Mouse (Mus musculus) kidney, embryonic 16.5 days (tissue): ENCODE data around the gene Dnase1l1. TPM values are rescaled to one million over a fixed set of nuclear protein-coding genes. Genes with fewer than 3 reads are reported as not detected.
A peak's percentile ranks its signal among the peaks of the same experiment; 100 is the strongest.

Experiments used
- ATAC-seq: fragments of 200-750 bp; cut with Nextera tagmentation; 2 replicates; pipeline ENCODE4 v1.8.0; 2017; ENCODE audit warnings: moderate TSS enrichment; ENCODE audit not compliant: low FRiP score, low TSS enrichment
- H3K27ac ChIP-seq: fragments of 300-500 bp; sonication (generic); 2 replicates; pipeline ENCODE4 v1.5.1; 2014; ENCODE audit warnings: low read length
- H3K27me3 ChIP-seq: fragments of 300-500 bp; sonication (generic); 2 replicates; pipeline ENCODE4 v1.6.1; 2014; ENCODE audit warnings: low read length, control low read depth, mixed read lengths; ENCODE audit not compliant: insufficient read depth
- H3K36me3 ChIP-seq: fragments of 300-500 bp; sonication (generic); 2 replicates; pipeline ENCODE4 v1.6.1; 2014; ENCODE audit warnings: low read length, control low read depth, mixed read lengths; ENCODE audit not compliant: insufficient read depth
- H3K4me1 ChIP-seq: fragments of 300-500 bp; sonication (generic); 2 replicates; pipeline ENCODE4 v1.6.1; 2014; ENCODE audit warnings: low read length, control low read depth, mixed read lengths; ENCODE audit not compliant: insufficient read depth
- H3K4me2 ChIP-seq: fragments of 300-500 bp; sonication (generic); replicated peaks from 2 replicates; pipeline ENCODE4 v1.6.1; 2014; ENCODE audit warnings: low read depth, low read length
- H3K4me3 ChIP-seq: fragments of 300-500 bp; sonication (generic); 2 replicates; pipeline ENCODE4 v1.5.1; 2014; ENCODE audit warnings: mild to moderate bottlenecking, low read length
- H3K9ac ChIP-seq: fragments of 300-500 bp; sonication (generic); replicated peaks from 2 replicates; pipeline ENCODE4 v1.6.1; 2014; ENCODE audit warnings: low read length
- H3K9me3 ChIP-seq: fragments of 300-500 bp; sonication (generic); 2 replicates; pipeline ENCODE4 v1.6.1; 2016; ENCODE audit warnings: low read length, control low read depth
- WGBS: fragments of 180-500 bp; shearing (Covaris S2); extraction: QIAGEN DNeasy Blood & Tissue Kit; methylation state at CpG from one replicate; pipeline ENCODE4 v1.1.7; 2014; 5-methylcytosine and 5-hydroxymethylcytosine counted together
- microRNA-seq: library from miRNA; unstranded; fragments of <30 nt; microRNA quantifications from one replicate; pipeline ENCODE4, GENCODE M21; 2016
- polyA plus RNA-seq: library from polyadenylated mRNA; unstranded; fragments of >200 nt; fragmentation: Nextera tagmentation; extraction: Ambion mirVana; gene quantifications from 2 replicates; pipeline ENCODE4 v1.2.1, GENCODE M21; 2015

The Dnase1l1 gene
- polyA plus RNA-seq, 1 experiment from 2014 or later: 13.4 TPM

DNA sequence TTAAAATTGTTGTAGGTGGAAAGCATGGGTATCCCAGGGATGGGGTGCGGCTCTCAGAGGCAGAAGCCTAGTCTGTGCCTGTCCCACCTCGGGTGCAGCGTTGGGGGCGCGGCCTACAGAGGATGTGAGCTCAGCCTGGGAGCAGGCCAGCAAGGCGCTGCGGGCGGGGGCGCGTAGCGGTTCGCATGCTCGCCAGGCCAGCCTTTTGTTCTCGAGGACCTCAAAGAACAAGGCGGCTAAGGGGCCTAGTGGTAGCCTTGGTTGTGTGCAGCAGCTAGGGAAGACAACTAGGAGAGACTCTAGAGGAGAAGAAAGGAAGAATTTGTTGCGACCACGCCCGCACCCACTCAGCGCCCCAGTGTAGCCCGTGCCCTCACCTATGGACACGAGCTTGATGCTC, 36.5 kb downstream of the Dnase1l1 start:
- Histone ChIP-seq H3K4me1 (peaks cover 8% of the 10 kb centered on the region), H3K9ac (peak overlapping the region; percentile 78), H3K27me3 (no peaks in the 10 kb centered on the region; the same call in 1 of the 2 replicates), H3K36me3 (peaks cover 21% of the 10 kb centered on the region), H3K4me2 (peak overlapping the region; percentile 56), H3K27ac (peak overlapping the region; percentile 85), H3K4me3 (peak overlapping the region; percentile 60), H3K9me3 (no peaks in the 10 kb centered on the region)
- ATAC-seq: peak; percentile 52
- WGBS: 25% methylated on average over 21 of the region's 21 CpGs

DNA sequence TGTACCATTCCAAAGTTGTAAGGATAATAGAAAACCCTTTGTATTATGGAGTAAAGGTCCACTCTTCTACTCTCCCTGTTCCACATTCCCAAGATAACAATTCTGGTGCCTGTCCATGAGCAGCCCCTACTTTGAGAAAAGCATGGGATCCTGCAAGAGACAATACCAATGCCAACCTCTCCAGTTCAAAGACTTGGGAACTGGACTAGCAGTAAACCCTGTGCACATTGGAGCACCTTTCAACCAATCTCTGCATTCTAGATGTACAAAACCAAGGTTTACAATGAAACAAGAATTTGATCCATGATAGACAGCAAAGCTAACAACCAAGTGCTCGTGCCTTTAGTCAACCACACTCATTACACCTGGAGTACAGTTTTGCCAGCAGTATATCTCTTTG, 37.0 kb downstream of the Dnase1l1 start:
- peaks cover 26% of the 10 kb centered on the region for H3K36me3 ChIP-seq
- peak overlapping the region; percentile 60 for H3K4me3 ChIP-seq
- no peak for ATAC-seq
- H3K4me1 ChIP-seq: peaks cover 8% of the 10 kb centered on the region
- peak overlapping the region; percentile 56 for H3K4me2 ChIP-seq
- WGBS: 32% methylated on average over 1 of the region's 1 CpGs
- H3K9me3 ChIP-seq: no peaks in the 10 kb centered on the region
- H3K27ac ChIP-seq: peak overlapping the region; percentile 85
- H3K27me3 ChIP-seq: no peaks in the 10 kb centered on the region; the same call in 1 of the 2 replicates
- H3K9ac ChIP-seq: peak overlapping the region; percentile 78

DNA sequence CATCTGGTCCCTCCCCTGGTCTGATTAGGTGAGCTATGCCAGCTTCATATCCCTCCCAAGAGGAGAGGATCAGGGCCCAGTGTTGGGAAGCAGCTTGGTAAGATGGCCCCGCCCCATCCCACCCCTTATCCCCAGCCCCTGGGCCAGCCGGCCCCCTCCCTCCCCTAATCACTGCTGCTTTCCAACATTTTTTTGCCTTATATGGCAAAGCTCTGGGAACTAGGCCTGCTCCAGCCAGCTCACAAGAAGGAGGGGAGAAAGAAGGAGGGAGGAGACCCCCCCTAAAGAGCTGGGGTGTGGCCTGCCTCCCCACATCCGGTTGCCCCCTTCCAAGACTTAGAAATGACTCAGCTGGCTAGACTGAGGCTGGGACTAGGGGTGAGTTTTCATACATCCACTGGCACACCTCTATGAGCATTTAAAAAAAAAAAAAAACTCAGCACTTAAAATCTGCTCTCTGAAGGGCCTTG, 37.5 kb downstream of the Dnase1l1 start:
- Histone ChIP-seq H3K27ac (peak overlapping the region; percentile 85), H3K27me3 (no peaks in the 10 kb centered on the region; the same call in 1 of the 2 replicates), H3K9ac (peak overlapping the region; percentile 78), H3K4me3 (peak overlapping the region; percentile 60), H3K4me1 (peaks cover 8% of the 10 kb centered on the region), H3K4me2 (peak overlapping the region; percentile 56), H3K36me3 (peaks cover 30% of the 10 kb centered on the region), H3K9me3 (no peaks in the 10 kb centered on the region)
- peak; percentile 46 for ATAC-seq
- 37% methylated on average over 3 of the region's 3 CpGs for WGBS

DNA sequence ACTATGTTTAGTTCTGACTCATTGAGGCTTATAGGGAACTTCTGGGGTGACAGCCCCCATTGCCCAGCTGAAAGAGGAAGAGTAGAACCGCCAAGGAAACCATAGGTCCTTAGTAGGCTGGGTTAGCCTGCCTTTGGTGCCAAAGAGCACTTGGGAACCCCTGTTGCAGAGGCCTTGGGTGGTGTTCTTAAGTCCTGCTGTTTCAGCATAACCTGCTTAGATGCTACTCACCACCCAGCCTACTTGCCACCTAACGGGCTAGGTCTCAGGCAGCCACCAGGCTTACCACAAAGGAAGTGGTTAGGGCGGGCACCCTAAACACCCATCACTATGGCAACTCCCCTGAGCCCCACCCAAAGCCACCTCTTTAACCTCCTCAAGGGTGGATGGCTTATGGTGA, 38.3 kb downstream of the Dnase1l1 start:
- H3K36me3 ChIP-seq: peaks cover 38% of the 10 kb centered on the region
- peaks cover 8% of the 10 kb centered on the region for H3K4me1 ChIP-seq
- H3K4me2 ChIP-seq: peak overlapping the region; percentile 56
- H3K27ac ChIP-seq: peak overlapping the region; percentile 15; the same call in 1 of the 2 replicates
- peak overlapping the region; percentile 60 for H3K4me3 ChIP-seq
- no peaks in the 10 kb centered on the region for H3K9me3 ChIP-seq
- no peaks in the 10 kb centered on the region; the same call in 1 of the 2 replicates for H3K27me3 ChIP-seq
- ATAC-seq: no peak
- peak overlapping the region; percentile 78 for H3K9ac ChIP-seq
- WGBS: 59% methylated on average over 3 of the region's 3 CpGs

DNA sequence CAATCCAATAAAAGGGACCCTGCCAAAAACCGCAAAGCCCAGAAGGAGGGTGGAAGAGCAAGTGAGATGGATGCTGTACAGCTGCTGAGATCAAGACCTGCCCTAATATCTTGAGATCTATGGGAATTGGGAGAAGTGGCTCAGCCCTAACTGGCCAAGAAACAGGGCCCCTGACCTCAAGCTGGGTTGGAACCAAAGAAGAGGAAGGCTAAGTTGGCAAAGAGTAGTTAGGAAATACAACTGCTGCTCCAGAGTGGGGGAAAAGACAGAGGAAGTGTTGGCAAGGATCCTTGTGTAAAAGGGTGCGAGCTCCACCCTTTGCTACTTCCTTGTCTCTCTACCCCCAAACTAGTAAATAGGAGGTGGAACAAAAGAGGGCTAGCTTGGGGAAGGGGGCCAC, 38.7 kb downstream of the Dnase1l1 start:
- no peak for ATAC-seq
- H3K4me2 ChIP-seq: peak overlapping the region; percentile 56
- H3K27me3 ChIP-seq: no peaks in the 10 kb centered on the region; the same call in 1 of the 2 replicates
- 82% methylated on average over 2 of the region's 2 CpGs for WGBS
- peak overlapping the region; percentile 60 for H3K4me3 ChIP-seq
- peaks cover 8% of the 10 kb centered on the region for H3K4me1 ChIP-seq
- peak overlapping the region; percentile 78 for H3K9ac ChIP-seq
- H3K36me3 ChIP-seq: peaks cover 41% of the 10 kb centered on the region
- no peak overlapping the region for H3K27ac ChIP-seq
- H3K9me3 ChIP-seq: no peaks in the 10 kb centered on the region

DNA sequence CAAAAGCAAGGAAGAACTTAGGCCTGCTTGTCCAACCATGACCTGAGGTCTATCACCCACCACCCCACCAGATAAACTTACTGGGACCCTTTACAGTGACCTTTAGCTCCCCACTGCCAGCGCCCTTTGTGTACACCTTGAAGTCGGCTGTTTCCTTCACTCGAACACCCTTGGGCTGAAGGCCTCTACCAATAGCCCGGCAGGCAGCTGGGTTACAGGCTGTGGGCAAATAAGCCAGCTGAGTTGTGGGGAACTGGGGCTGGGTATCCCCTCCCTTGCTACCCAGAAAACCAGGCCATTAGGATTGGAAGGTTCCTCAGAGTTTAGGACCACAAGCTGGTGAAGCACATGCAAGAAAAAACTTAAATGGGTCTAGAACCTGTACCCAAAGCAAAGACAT, 41.8 kb downstream of the Dnase1l1 start:
- Histone ChIP-seq H3K9me3 (no peaks in the 10 kb centered on the region), H3K27ac (no peak overlapping the region), H3K4me2 (no peak overlapping the region), H3K4me3 (no peak overlapping the region), H3K9ac (no peak overlapping the region), H3K4me1 (peaks cover 8% of the 10 kb centered on the region), H3K27me3 (no peaks in the 10 kb centered on the region), H3K36me3 (peaks cover 64% of the 10 kb centered on the region)
- 95% methylated on average over 4 of the region's 4 CpGs for WGBS
- no peak for ATAC-seq

DNA sequence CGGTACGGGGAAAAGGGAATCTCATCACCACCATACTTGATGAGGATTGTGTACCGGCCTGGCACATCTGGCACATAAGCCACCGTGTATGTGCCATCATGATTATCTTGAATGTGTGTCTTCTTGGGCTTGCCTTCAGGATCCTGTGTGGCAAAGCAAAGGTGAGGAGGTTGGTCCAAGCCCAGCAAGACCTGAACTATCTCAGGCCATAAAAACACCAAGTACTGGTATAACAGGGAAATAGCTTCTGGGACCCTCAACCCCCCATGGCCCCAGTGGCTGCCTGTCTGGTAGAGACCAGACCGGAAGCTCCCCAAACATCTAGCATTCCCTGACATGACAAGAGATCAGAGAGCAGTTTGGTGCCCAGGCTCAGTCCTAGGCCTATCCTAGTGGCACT, 48.9 kb downstream of the Dnase1l1 start:
- no peak for ATAC-seq
- Histone ChIP-seq H3K4me3 (no peak overlapping the region), H3K27ac (no peak overlapping the region), H3K9ac (no peak overlapping the region), H3K27me3 (no peaks in the 10 kb centered on the region), H3K9me3 (no peaks in the 10 kb centered on the region), H3K4me1 (no peaks in the 10 kb centered on the region), H3K4me2 (no peak overlapping the region), H3K36me3 (peaks cover 70% of the 10 kb centered on the region)
- WGBS: 93% methylated on average over 5 of the region's 5 CpGs

DNA sequence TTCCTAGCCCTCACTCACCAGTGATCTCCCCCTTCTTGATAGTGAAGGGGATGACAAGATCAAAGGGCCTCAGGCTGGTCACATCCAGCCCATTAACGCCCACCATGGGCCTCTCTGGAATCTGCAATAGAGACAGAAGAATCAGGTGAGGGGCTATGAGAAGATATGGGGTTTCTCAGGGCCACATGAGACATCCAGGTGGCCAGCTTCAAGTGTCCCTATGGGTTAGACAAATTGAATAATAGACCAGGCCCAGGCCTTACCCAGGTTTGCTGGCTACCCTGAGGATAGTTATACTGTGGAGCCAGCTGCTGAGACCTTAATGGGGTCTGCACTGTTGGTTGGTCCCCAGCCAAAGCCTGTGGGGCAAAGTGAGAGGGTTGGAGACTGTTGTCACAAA, 52.1 kb downstream of the Dnase1l1 start:
- Histone ChIP-seq H3K27ac (no peak overlapping the region), H3K9me3 (no peaks in the 10 kb centered on the region), H3K4me2 (no peak overlapping the region), H3K36me3 (peaks cover 76% of the 10 kb centered on the region), H3K9ac (no peak overlapping the region), H3K4me3 (no peak overlapping the region), H3K4me1 (no peaks in the 10 kb centered on the region), H3K27me3 (no peaks in the 10 kb centered on the region)
- ATAC-seq: no peak
- WGBS: 65% methylated on average over 1 of the region's 1 CpGs

Small RNAs within 50 kb of the gene (microRNA-seq; reads per million reads assigned to microRNA genes)
- gene Mir7091 (0.63 reads per million), gene Mir7092 (not detected)

Other genes starting within 250 kb of the Dnase1l1 start
- gene Opn1mw, start 154.9 kb downstream of the Dnase1l1 start, polyA plus RNA-seq: not detected in 2 replicates
- gene Mecp2, start 147.0 kb downstream of the Dnase1l1 start, polyA plus RNA-seq: 10.0 and 10.3 TPM in 2 replicates
- gene Tex28, start 114.5 kb downstream of the Dnase1l1 start, polyA plus RNA-seq: not detected in 2 replicates
- gene Tktl1, start 105.1 kb downstream of the Dnase1l1 start, polyA plus RNA-seq: 0.06 and 0.23 TPM in 2 replicates
- gene Flna, start 32.5 kb downstream of the Dnase1l1 start, polyA plus RNA-seq: 331 and 364 TPM in 2 replicates
- 25.6 and 26.5 TPM in 2 replicates for gene Emd, start 27.6 kb downstream of the Dnase1l1 start, polyA plus RNA-seq
- 610 and 782 TPM in 2 replicates for gene Rpl10, start 11.5 kb downstream of the Dnase1l1 start, polyA plus RNA-seq
- gene Taz, start 425 bp downstream of the Dnase1l1 start, polyA plus RNA-seq: 97.2 and 103 TPM in 2 replicates
- gene Atp6ap1, start 14.8 kb upstream of the Dnase1l1 start, polyA plus RNA-seq: 175 and 180 TPM in 2 replicates
- gene Gdi1, start 22.7 kb upstream of the Dnase1l1 start, polyA plus RNA-seq: 219 and 243 TPM in 2 replicates
- gene Fam50a, start 30.7 kb upstream of the Dnase1l1 start, polyA plus RNA-seq: 69.8 and 71.4 TPM in 2 replicates
- 12.6 and 15.6 TPM in 2 replicates for gene Plxna3, start 46.7 kb upstream of the Dnase1l1 start, polyA plus RNA-seq
- gene Lage3, start 71.3 kb upstream of the Dnase1l1 start, polyA plus RNA-seq: 108 and 113 TPM in 2 replicates
- gene Ubl4a, start 90.9 kb upstream of the Dnase1l1 start, polyA plus RNA-seq: 77.5 and 83.4 TPM in 2 replicates
- 23.3 and 25.7 TPM in 2 replicates for gene Slc10a3, start 91.0 kb upstream of the Dnase1l1 start, polyA plus RNA-seq
- 45.9 and 47.1 TPM in 2 replicates for gene Fam3a, start 110.9 kb upstream of the Dnase1l1 start, polyA plus RNA-seq
- 22.7 and 23.2 TPM in 2 replicates for gene Ikbkg, start 111.0 kb upstream of the Dnase1l1 start, polyA plus RNA-seq
- 53.6 and 54.4 TPM in 2 replicates for gene G6pdx, start 146.9 kb upstream of the Dnase1l1 start, polyA plus RNA-seq
- not detected in 2 replicates for gene Gm6880, start 199.1 kb upstream of the Dnase1l1 start, polyA plus RNA-seq